Mouse (Mus musculus): ENCODE measurements around the gene Carns1.

Carns1 gene

GRCm38 (mm10) chr19:4202149-4202548 is 26.9 kb upstream of the Carns1 start:
- DNase-seq (ENCODE audit: low spot score), result no peak

GRCm38 (mm10) chr19:4201291-4201909 is 26.1 kb upstream of the Carns1 start, which contains the start of gene Rad9a:
Gene Rad9a (minus strand): TSS chr19:4201662.
- DNase-seq (ENCODE audit: low spot score), result peak; percentile 97

GRCm38 (mm10) chr19:4197180-4197579 is 21.9 kb upstream of the Carns1 start:
- DNase-seq (ENCODE audit: low spot score), result no peak

GRCm38 (mm10) chr19:4196548-4196947 is 21.3 kb upstream of the Carns1 start:
- DNase-seq (ENCODE audit: low spot score), result no peak

- no peak for DNase-seq (ENCODE audit: low spot score)
Observed at GRCm38 (mm10) chr19:4196048-4196447, 20.8 kb upstream of the Carns1 start.

GRCm38 (mm10) chr19:4194776-4195650 is 19.7 kb upstream of the Carns1 start:
- no peak for DNase-seq (ENCODE audit: low spot score)

GRCm38 (mm10) chr19:4194021-4194724 is 18.9 kb upstream of the Carns1 start:
- no peak for DNase-seq (ENCODE audit: low spot score)

- no peak for DNase-seq (ENCODE audit: low spot score)
Observed at GRCm38 (mm10) chr19:4193129-4193528, 17.9 kb upstream of the Carns1 start.

- DNase-seq (ENCODE audit: low spot score), result no peak
Observed at GRCm38 (mm10) chr19:4192251-4192985, 17.1 kb upstream of the Carns1 start.

GRCm38 (mm10) chr19:4191528-4192250 is 16.4 kb upstream of the Carns1 start, which contains the start of gene Ppp1ca:
Gene Ppp1ca (plus strand): TSS chr19:4192065.
- peak; percentile 99 for DNase-seq (ENCODE audit: low spot score)

GRCm38 (mm10) chr19:4190831-4191334 is 15.6 kb upstream of the Carns1 start, which contains the start of gene Tbc1d10c:
Gene Tbc1d10c (minus strand): TSS chr19:4191284.
- DNase-seq (ENCODE audit: low spot score), result no peak

- no peak for DNase-seq (ENCODE audit: low spot score)
Observed at GRCm38 (mm10) chr19:4189051-4189620, 13.9 kb upstream of the Carns1 start.

GRCm38 (mm10) chr19:4187303-4187702 is 12.0 kb upstream of the Carns1 start:
- DNase-seq (ENCODE audit: low spot score), result no peak

- DNase-seq (ENCODE audit: low spot score), result no peak
Observed at GRCm38 (mm10) chr19:4184976-4185975, 10.0 kb upstream of the Carns1 start.

- no peak for DNase-seq (ENCODE audit: low spot score)
Observed at GRCm38 (mm10) chr19:4183689-4184088, 8.4 kb upstream of the Carns1 start.

GRCm38 (mm10) chr19:4181892-4182291 is 6.6 kb upstream of the Carns1 start:
- DNase-seq (ENCODE audit: low spot score), result no peak

GRCm38 (mm10) chr19:4180411-4180810 is 5.1 kb upstream of the Carns1 start:
- no peak for DNase-seq (ENCODE audit: low spot score)

- DNase-seq (ENCODE audit: low spot score), result no peak
Observed at GRCm38 (mm10) chr19:4172925-4173324, 2.4 kb downstream of the Carns1 start.

Data from testis, postnatal 10 days (tissue).